Mouse (Mus musculus) megakaryocyte, adult 5-6 weeks (primary cell): ENCODE measurements at regions not wholly inside any gene's neighbourhood (a gene's known extent, or its start where the extent isn't known, plus 50 kb on each side); places are given as distances from the start of the nearest gene placed in this dataset.

Experiments used
- ATAC-seq: 2 replicates; pipeline ENCODE4 v1.8.0; 2016; ENCODE audit warnings: mild to moderate bottlenecking, inconsistent platforms; ENCODE audit not compliant: poor library complexity, severe bottlenecking

- no peak for ATAC-seq
Observed at GRCm38 (mm10) chr3:40158631-40159030, 372.5 kb upstream of the Intu start.

DNA sequence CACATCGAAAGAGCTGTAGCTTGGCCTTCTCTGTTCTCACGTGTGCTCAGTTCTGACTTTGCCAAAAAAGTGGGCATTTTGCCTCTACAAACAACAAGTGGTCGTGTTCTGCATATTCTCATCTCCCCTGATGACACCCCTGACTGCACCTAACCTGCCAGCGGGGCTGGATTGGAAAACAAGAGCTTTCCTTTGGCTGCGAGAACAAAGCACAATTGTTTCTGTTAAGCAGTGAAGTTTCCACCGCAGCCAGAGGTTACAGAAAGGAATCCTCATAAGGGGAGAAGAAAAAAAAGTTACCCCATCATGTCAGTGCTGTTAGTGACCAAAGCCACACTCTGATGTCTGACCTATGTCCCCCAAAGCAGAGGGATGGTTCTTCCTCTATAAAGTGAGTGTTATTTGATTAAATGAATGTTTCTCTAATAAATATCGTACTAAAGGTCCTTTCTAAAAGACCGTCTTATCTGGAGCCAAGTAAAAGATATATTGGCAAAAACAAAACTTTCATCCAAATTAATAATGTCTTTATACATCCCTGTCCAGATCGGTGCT lies 371.4 kb upstream of the Intu start:
- ATAC-seq: no peak

GRCm38 (mm10) chr3:40164181-40164580 lies 366.9 kb upstream of the Intu start:
- no peak for ATAC-seq

GRCm38 (mm10) chr3:40167970-40168626 lies 363.0 kb upstream of the Intu start:
- ATAC-seq: no peak

DNA sequence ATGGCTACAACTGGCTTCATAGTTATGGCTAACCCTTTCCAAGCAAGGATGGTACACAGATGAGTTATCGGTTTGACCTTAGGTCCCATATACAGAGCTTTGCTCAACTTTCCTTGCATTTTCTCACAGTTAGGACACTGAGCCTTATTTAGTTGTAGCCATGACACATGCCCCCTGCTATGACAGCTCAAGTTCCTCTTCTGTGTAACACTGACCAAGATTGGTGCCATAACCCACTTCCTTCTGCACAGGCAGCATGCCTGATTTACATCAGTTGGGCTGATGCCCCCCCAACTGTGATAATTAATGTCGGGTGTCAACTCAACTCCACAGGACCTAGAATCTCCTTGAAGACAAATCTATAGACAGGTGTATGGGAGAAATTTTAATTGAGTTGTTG lies 361.5 kb upstream of the Intu start:
- no peak for ATAC-seq

GRCm38 (mm10) chr3:40179726-40180317 lies 351.3 kb upstream of the Intu start:
- ATAC-seq: no peak

- ATAC-seq: no peak
Observed at GRCm38 (mm10) chr3:40185597-40186320, 345.3 kb upstream of the Intu start.

DNA sequence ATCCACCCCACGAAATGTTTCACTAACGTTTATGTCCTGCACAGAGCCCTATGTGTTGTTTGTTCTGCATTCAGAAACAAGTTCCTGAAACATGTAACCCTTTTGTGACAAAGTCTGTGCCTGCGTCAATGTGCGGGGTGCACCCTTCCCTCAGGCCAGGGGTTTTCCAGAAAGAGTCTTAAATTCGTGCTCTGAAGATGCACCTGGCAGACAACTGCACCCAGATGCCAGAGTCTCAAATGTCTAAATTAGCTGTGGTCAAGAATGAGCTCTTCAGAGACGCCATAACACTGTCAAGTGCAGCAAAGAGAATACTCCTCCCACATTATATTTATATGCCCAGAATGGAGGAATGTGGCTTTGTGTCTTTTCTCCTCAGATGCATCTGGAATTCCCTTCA lies 341.6 kb upstream of the Intu start:
- no peak for ATAC-seq

DNA sequence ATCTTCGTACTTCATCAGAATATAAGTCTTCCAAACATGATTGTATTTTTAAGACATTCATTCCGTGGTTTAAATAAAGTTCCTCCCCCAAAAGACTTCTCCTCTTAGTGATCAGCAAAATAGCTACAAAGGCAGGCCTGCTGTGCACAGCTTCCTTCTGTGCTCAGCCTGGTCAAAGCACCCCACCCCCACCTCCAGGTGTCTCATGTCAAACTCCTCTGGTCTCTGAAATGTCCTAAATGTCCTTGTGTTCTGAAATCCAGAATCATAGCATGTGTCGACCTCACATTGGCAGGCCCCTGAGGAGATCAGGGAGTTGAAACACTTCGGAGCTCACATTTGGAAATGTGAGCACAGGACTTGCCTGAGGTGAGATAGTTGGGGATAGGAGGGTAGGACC lies 341.1 kb upstream of the Intu start:
- ATAC-seq: no peak

DNA sequence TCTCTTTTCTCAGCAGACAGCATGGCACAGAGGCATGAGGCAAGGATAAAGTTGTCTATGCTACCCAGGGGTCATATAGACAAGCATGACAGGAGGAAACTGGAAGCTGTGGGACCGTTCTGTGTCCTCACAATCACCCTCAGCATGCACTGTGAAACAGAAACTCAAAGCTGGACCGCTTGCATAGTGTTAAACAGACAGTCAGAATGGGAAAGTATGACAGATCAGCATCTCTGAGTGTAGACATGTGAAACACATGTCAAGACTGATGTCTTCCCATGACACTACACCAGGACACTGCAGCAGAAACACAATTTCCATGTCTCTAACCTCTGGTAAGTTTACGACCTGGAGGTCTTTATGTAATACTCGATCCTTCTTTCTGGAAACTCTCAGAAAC lies 330.9 kb upstream of the Intu start:
- ATAC-seq: no peak

DNA sequence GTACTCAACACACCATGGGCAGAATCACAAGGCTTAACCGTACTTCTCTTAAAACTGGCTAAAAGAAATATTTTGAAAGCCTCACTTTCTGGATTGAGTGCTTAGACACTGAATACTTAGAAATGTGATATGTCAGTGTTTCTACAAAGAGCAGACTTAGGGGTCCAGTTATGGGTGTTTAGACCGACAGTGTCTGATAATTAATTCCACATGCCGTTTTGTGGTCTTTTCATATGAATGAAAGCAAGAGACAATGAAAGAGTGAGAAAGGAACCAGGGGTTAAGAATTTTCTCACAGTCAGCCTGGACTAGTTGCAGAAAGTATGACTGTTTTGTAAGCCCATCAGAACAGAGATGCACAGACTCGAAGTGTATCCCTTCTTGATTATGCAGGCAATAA lies 324.8 kb upstream of the Intu start:
- ATAC-seq: no peak

DNA sequence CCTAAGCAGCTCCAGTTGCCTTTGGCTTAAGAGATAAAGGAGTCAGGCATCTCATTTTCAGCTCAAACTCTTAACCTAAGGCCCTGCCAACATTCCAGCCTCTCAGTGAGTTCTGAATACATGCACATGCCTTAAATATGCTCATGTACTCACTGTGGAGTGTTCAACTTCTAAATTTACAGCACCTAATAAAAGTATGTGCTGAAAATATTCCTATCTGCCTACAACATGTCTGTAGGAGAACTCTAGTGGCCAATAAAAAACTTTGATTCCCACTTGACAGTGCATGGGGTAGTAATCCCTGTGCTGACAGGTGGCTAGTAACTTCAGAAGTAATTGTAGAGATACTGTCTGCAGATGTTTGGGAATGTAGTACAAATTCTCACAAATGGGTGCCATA lies 319.3 kb upstream of the Intu start:
- ATAC-seq: no peak

DNA sequence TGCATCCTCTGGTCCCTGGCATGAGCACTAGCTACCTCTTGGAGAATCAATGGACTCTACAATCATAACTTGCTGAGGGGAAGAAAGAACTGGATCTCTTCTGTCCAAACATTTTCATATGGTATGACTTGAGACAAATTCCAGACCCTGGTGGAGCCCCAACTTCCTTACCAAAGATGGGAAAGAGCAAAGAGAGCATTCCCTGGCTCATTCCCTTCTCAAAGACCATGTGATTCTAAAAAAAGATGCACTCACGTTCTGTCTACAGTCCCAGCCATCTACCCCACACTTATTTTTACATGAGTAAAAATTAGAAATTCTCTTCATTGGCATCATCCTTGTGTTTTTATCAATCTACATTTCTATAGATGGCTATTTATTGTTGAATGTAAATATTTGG lies 304.3 kb upstream of the Intu start:
- no peak for ATAC-seq

GRCm38 (mm10) chr3:40243499-40244101 lies 287.5 kb upstream of the Intu start:
- ATAC-seq: no peak

DNA sequence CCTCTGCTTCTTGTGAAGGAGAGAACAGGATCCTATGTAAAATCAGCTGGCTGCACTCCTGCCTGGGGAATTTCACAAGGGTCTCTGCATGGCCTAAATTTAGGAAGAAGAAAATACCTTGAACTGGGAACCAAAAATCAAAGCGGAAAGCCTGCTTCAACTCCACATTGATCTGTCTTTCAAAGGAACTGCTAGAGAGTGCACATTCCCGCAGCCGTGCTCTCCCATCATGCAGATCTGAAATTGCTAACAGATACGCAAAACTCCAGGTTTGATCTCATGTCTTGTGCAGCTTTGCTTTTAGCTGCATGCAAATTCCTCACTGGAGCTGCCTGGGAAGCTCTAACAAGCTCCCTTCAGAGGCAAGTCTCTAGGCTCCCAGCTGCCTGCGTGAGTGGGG lies 276.7 kb upstream of the Intu start:
- ATAC-seq: no peak

DNA sequence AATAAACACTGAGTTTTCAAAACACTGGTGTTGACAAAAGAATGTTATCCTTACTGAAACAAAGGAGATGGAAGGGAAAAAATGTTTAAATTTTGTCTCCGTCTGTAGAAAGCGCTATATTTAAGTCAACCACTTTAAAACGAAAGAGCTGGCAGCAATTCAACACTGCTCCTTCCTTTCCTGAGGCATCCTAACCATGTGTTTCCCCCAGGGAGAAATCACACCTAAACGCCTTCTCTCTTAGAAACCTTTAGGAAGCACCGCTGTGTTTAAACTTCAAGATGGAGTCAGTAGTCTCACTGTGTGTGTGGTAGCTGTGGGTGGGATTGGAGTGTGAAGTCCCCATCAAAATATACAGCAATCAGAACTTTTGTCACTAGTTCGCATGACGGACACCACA lies 268.6 kb upstream of the Intu start:
- no peak for ATAC-seq

DNA sequence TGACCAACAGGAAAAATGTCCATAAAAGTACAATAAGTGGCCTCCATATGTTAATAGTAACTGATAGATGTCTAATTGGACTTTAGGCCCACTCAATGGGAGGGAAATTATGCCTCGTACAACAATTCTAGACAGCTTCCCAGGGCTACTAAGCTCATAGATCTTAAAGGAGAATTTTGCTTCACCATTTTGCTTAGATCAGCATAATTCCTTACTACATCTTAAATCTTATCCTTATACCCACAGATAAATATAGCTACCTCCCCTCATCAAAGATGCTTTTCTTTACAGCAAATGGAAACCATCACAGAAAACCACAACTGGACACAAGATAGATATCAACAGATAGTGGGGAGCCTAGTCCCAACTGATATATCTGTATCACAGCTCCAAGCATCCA lies 263.6 kb upstream of the Intu start:
- no peak for ATAC-seq

GRCm38 (mm10) chr3:40282926-40283325 lies 248.2 kb upstream of the Intu start:
- no peak for ATAC-seq

DNA sequence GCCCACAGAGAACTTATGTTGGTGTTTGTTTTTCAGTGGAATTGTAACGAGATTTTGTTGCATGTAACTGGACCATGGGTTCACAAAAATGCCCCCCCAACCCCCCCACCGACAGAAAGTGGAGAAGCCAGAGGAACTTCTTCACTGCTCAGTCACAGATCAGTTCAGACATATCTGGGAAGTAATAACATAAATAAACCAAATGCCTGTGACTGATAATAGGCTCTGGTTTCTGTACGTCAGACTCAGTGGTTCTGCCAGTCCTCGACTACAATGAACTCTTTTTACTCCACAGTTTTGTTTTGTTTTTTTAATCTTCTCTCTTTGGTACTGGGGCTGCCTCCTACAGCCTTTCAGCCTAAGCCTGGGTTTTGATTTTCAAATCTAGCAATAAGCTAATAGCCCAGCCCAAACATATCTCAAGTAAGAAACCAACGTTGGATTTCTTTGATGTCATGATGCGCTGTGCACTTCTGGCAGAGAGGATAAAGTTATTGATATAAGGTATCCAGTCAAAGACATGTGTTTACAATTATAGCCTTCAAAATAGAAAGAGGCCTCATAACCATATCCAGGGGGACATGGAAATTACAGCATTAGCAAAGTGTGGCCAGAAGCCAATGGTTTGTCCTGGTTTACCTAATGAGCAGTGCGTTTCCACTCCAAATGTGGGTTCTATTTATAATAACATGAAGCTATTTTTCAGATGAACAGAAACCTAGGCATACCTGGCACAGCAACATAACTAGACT lies 244.0 kb upstream of the Intu start:
- ATAC-seq: no peak

GRCm38 (mm10) chr3:40297120-40297519 lies 234.0 kb upstream of the Intu start:
- no peak for ATAC-seq

GRCm38 (mm10) chr3:40320319-40320718 lies 210.8 kb upstream of the Intu start:
- no peak for ATAC-seq
